Mouse (Mus musculus) frontal cortex, postnatal 10 days (tissue): ENCODE results near the gene Cox16.

Source experiments
- DNase-seq, 2 experiments: peaks; one replicate each; pipeline ENCODE4 v3.0.0; 2022; ENCODE audit warnings: low spot score in 2 of 2, mixed read lengths in 1 of 2

Gene Cox16

GRCm38 (mm10) chr12:81324991-81325390, 159.9 kb downstream of the Cox16 start:
- no peak for DNase-seq

GRCm38 (mm10) chr12:81324116-81324515, 160.8 kb downstream of the Cox16 start:
- DNase-seq = no peak

- no peak for DNase-seq
These were observed 163.9 kb downstream of the Cox16 start for GRCm38 (mm10) chr12:81321021-81321420.

GRCm38 (mm10) chr12:81317811-81318210, 167.1 kb downstream of the Cox16 start:
- DNase-seq = no peak

DNA sequence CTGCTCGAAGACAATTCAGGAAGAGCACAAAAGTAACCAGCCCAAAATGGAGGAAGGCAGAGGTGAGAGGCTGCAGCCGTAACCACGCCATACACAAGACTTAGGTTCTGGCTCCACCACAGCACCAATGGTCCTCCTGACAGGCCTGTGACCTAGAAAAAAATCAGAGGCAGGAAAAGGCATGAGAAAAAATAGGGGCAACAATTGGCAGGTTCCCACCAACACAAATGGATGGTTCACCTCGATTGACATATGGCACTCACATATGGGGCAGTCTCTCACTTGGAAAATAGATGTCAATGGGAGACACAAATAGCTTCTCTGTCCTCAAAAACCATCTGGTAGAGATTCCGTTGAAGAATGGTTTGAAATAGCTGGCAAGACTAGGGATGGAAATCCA, 169.0 kb downstream of the Cox16 start:
- no peak for DNase-seq
